Mouse (Mus musculus): ENCODE results near the gene Pgk2. TPM values are rescaled to one million over a fixed set of nuclear protein-coding genes. Genes with fewer than 3 reads are reported as not detected.

Gene Pgk2
- polyA plus RNA-seq (2014; fragmentation: Illumina TruSeq; extraction: RNeasy Lipid Tissue Mini Kit (QIAGEN cat#74804); ENCODE audit: low read depth, low replicate concordance), result not detected

DNA sequence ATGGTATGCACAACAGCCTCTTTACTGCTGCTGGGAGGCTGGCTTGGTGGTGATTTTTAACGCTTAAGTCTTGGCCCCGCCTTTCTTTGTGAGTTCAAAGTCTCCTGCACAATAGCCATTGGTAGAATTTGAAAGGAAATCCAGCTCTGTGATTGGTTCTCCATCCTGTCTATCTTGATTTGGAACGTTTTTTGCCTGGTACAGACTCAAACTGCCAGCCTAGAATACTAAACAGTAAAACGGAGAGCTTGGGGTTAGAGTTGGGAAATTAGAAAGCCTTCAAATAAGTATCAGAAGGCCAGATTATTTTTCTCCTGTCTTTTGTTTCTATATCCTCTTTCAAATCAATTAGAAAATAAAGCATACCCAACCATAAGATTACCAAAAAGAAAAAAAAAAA, at the start of gene Pgk2:
Gene Pgk2, minus strand, starts transcription at position 101 of the 400 bp plus-strand sequence.

DNA sequence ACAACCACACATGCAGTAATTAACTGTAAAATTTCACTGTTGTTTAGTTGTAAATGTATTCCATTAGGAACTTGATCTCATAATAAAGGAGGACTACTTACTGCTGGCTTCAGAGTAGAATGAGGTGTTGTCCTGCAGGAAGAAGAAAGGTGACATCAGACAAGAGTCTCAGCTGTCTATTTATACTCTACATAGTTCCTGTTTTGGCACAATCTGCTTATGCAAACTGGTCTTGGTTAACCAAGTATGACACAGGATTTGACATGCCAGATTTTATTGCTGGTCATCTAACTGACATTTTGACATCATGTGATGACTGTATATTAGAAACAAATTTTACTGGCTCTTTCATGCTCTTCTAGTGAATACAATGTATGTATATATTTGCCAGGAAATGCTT, 33.7 kb upstream of the Pgk2 start, which contains the start of gene Crisp3:
Gene Crisp3, minus strand, starts transcription at position 154 of the 400 bp plus-strand sequence.

Other genes starting within 250 kb of the Pgk2 start
- not detected for gene AC192777.2, start 113.2 kb downstream of the Pgk2 start, polyA plus RNA-seq (2014; fragmentation: Illumina TruSeq; extraction: RNeasy Lipid Tissue Mini Kit (QIAGEN cat#74804); ENCODE audit: low read depth, low replicate concordance)
- gene Crisp3, start 33.6 kb upstream of the Pgk2 start, polyA plus RNA-seq (2014; fragmentation: Illumina TruSeq; extraction: RNeasy Lipid Tissue Mini Kit (QIAGEN cat#74804); ENCODE audit: low read depth, low replicate concordance), result not detected
- gene Crisp1, start 110.6 kb upstream of the Pgk2 start, polyA plus RNA-seq (2014; fragmentation: Illumina TruSeq; extraction: RNeasy Lipid Tissue Mini Kit (QIAGEN cat#74804); ENCODE audit: low read depth, low replicate concordance), result not detected